Mouse (Mus musculus) fat pad, adult 2 months (tissue): ENCODE measurements around the gene Fam171a2.
A peak's percentile ranks its signal among the peaks of the same experiment; 100 is the strongest.
"Not testable (repeated sequence)": the region's sequence is repeated elsewhere in the genome, so short reads cannot be mapped to it uniquely, and the experiment has no call there.

ENCODE experiments used
- DNase-seq: peaks from one replicate; pipeline ENCODE4 v3.0.0-alpha.2; 2011; ENCODE audit warnings: low read depth, low spot score; ENCODE audit errors: extremely low read depth

The Fam171a2 gene

DNA sequence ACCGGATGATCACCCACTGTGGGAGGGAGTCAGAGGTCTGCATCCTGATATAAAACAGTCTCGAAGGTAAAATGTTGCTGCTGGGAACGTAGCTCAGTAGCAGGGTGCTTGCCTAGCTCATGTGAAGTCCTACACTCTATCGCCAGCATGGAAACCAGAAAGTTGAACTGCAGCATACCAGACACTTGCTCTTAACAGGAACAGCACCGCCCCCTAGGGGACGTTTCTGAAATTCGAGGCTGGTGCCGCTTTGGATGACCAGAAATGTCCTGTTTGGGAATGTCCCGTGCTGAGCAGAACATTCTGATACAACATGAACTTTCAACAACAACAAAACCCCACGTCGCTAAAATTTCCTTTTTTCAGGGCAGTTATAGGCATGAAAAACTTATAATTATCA is 35.8 kb downstream of the Fam171a2 start:
- no peak for DNase-seq

DNA sequence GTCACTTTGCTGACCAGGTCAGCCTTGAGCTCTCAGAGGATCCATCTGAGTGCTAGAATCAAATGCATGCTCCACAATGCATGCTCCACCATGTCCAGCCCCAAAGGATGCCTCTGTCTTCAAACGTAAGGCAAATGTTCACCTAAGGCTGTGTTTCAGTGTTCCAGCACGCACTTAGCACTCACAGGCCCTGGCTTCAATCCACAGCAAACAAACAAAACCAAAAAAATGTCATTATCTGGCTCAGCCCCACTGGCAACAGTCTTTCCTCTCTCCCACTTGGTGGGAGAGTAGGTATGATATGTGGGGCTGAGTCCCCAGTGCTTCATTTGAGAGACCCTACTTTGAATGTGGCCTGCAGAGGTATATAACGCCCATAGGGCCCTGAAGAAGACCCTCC is 36.4 kb downstream of the Fam171a2 start:
- no peak for DNase-seq

GRCm38 (mm10) chr11:102410345-102410744 is 37.1 kb downstream of the Fam171a2 start:
- DNase-seq, result not testable (repeated sequence)

DNA sequence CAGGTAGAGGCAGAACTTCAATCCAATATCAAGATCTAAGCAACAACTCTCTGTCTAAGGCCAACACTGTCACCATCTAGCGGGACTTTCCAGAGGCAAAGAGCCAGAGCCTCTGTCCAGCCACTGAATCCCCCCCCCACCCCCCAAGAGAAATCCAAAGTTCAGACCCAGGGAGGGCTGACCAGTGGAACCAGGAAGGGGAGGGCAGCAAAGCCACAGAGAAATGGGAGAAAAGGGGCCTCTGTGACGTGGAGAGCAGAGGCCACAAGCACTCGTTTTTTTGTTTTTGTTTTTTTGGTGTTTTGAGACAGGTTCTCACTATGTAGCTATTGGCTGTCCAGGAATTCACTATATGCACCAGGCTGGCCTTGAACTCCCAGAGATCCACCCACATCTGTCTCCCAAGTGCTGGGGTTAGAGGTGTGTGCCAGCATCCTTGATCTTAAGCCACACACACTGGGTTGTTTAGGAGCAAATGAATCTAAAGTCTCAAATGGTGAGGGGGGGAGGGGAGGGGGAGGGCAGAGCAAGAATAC is 37.6 kb downstream of the Fam171a2 start:
- DNase-seq, result no peak

DNA sequence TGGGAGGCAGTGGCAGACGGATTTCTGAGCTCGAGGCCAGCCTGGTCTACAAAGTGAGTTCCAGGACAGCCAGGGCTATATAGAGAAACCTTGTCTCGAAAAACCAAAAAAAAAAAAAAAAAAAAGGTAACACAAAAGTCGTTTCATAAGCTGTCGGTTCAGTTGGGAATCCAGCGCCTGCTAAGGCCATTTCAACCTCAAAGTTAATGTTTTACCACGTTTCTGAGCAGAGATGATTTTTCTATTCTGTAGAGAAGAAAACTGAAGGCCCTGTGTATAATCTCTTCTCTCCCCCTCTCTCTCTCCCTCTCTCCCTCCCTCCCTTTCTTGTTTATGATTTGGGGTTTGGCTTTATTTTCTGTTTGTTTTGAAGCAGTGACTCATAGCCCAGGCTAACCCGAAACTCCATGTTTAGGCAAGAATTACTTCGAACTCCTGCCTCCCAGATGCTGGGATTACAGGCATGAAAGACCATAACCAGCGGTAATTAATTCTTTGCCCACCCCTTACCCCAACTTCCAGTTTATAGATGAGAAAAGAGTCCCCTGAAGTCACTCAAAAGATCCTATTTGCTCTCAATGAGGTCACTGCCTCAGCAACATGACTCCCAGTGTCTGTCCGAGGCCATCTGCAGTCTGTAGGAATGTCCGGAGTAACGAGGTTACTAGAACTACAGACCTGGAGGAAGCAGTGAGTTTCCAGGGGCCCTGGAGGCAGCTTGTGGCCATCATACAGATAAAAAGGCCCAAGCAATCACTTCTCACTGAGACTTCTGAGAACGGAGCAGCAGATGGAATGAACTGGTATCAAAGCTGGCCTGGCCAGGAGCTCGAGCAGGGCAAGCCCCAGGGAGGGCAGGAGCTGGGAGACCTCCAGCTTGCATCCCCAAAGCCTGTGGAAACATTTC is 38.3 kb downstream of the Fam171a2 start:
- DNase-seq, result no peak

DNA sequence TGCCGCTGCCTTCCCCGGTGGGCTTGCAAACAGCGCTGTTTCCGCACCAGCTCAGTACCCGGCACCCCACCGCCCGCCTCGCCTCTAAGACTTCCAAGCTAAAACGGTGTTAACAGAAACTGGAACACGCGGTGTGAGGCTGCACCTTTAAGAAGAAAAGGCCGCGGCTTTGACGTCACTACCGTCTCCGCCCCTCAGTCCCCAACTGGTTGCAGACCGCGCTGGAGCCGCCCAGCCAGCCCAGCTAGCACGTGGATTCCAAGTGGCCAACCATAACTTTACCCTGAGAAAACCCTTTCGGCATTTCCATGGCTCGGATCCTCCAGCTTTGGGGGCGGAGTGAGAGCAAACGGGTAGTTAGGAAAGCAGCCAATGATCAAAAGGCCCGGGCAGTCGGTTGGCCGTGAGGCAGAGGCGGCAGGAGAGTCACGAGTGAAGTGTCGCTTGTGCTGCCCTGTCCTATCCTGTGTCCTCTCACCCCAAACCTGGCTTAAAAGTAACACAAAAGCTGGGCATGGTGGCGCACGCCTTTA is 39.1 kb downstream of the Fam171a2 start:
- peak; percentile 87 for DNase-seq

- DNase-seq, result no peak
Measured at GRCm38 (mm10) chr11:102407834-102408215, 39.7 kb downstream of the Fam171a2 start, which contains the start of gene Slc25a39. Slc25a39 (minus strand) TSS chr11:102407946.

DNA sequence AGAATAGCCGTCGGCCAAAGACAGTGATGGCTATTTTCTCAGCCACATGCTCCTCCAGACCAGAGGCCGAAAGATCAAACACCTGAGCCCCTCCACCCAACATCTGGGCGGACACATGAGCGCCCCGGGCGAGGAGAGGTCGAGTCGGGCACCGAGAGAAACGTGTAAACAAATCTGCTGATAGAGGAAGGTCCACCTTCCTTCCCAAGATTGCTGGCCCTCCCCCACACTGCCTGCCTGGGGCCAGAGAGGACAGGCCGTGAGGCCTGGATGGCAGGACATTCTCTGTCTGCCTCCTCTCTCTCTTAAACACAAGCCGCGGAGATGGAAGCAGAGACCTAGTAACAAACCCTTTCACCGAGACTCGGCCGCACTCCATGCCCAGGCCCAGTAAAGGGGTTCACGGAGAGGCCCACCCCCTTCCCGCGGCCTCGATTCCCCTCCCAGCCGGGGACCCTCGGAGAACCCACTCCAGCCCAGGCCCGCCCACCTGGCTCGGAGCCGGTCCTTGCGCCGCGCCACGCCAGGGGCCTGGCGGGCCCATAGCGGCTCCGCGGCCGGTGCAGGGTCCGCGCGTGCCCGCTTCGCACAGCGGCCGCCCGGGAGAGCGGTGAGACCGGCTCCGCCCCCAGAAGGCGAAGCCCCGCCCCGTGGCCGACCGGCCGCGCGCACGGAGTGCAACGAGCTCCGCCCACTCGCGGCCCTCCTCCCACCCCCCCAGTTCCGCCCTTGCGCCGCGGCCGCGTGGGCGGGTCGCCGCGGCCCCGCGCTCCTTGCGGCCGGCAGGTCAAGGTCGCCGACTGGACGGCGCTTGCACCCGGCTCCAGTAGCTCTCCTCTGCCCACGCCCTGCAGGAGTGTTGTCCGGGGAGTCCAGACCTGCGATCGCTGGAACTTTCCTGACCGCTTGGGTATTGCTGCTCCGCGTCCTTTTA is 40.3 kb downstream of the Fam171a2 start:
- DNase-seq, result no peak

GRCm38 (mm10) chr11:102406401-102406800 is 41.1 kb downstream of the Fam171a2 start:
- no peak for DNase-seq

DNA sequence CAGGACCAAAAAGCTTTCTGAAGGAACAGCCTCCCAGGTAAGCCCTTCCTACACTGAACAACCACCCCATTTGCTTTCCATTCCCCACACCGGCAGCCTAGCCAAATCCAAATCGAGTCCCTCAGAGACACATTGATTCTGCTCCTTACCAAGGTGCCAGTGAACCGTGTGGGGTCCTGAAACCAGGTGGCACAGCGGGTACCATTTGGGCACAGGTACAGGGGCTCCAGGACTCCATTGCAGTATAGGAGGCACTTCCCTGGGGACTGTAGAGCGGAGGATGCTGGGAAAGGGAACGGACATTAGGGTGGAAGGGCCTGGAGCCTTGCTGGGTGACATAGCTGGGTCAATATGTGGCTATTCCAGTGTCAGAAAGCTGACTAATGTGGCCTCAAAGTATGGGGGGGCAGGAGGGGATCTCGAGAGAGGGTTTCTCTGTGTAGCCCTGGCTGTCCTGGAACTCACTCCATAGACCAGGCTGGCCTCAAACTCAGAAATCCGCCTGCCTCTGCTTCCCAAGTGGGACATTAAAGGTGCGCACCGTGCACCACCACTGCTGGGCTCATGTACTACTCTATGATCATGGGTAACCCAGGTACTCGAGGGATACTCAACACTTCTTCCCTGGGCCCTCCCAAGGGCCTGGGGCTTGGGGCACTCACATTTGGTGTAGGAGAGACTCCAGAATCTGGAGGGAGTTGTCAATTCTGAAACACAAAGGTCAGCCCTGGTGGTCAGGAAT is 41.8 kb downstream of the Fam171a2 start:
- DNase-seq, result no peak

GRCm38 (mm10) chr11:102404161-102405010 is 43.1 kb downstream of the Fam171a2 start:
- no peak for DNase-seq

DNA sequence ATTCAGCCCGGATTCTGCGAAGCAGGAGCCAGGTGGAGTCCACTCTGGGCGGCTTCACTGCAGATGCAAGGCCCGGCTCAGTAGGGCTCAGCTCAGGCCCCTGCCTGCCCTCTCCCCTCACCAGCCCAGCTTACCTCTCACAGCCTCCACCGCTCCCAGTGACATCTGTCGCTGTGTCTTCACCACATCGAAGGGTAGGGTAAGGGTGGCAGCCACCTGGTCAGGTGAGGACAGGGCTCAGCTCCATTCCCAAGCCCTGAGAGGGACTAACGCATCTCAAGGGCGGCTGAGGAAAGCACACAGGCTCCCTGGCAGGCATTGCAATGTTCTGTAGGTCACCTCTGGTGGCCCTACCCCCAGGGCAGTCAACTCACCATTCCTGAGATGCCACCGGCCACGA is 43.8 kb downstream of the Fam171a2 start:
- DNase-seq, result no peak

GRCm38 (mm10) chr11:102401898-102402500 is 45.5 kb downstream of the Fam171a2 start:
- no peak for DNase-seq

DNA sequence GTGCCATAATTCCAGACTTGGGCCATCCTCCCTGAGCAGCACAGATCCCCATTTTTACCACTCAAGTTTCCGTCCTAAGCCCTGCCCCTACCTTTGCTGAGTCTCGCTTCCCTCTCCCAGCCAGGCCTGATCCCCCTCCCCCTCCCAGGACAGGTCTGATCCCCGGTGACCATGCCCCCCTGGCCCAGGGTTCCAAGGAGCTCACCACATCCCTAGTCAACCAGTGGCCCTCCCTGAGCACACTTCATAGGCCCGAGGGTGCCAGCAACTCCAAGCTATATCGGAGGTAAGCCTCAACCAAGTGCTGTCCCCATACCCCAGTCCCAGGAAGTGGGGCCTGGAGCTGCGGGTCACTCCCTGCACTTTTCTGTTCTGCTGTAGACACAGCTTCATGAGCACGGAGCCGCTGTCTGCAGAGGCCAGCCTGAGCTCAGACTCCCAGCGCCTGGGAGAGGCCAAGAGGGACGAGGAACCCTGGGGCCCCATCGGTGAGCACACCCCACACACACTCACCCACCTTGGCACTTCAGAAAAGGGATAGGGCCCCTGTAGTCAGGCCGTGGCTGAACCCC is 46.9 kb downstream of the Fam171a2 start:
- no peak for DNase-seq

GRCm38 (mm10) chr11:102399610-102400072 is 47.8 kb downstream of the Fam171a2 start:
- no peak for DNase-seq

GRCm38 (mm10) chr11:102399107-102399506 is 48.4 kb downstream of the Fam171a2 start:
- no peak for DNase-seq

DNA sequence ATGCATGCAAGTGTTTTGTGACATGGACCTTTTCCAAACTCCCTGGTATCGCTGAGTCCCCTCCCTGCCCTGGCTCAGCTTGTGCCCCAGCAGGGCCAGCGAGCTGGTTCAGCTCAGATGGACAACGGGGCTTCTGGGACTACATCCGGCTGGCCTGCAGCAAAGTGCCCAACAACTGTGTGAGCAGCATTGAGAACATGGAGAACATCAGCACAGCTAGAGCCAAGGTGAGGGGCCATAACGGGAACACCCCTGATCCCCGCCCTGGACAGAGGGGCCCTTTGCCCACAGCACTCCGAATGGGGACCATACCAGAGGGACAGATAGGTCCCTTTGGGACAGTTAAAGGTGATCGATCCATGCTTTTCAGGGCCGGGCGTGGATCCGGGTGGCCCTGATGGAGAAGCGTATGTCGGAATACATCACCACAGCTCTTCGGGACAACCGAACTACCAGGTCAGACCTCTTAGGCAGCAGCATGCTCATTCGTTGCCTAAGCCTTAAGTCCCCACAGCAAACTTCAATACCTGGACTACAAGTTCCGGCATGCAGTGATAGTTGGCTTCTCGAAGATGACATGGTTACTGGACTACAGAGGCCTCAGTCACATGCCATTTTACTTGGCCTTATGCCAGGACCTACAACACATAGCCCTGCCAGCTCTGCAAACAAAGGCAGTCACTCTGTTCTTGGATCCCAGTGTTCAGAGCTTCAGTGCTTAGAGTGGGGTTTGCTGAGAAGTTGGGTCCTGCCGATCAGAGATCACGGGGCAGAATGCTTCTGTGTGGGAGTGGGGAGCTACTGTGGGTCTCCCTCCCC is 49.3 kb downstream of the Fam171a2 start:
- DNase-seq, result peak; percentile 88

- no peak for DNase-seq
Measured at GRCm38 (mm10) chr11:102396671-102397141, 50.8 kb downstream of the Fam171a2 start.
